Mouse (Mus musculus) stomach, postnatal 0 days (tissue): ENCODE data around the gene Man2a2. TPM values are rescaled to one million over a fixed set of nuclear protein-coding genes. Genes with fewer than 3 reads are reported as not detected.

Experiments used
- ATAC-seq: fragments of 200-750 bp; cut with Nextera tagmentation; 2 replicates; pipeline ENCODE4 v1.8.0; 2017; ENCODE audit not compliant: low FRiP score, low TSS enrichment
- DNase-seq: peaks from one replicate; pipeline ENCODE4 v3.0.0-alpha.2; 2016; ENCODE audit warnings: low spot score
- H3K27ac ChIP-seq: fragments of 300-500 bp; sonication (generic); replicated peaks from 2 replicates; pipeline ENCODE4 v1.5.1; 2014; ENCODE audit warnings: mild to moderate bottlenecking, control low read depth
- H3K27me3 ChIP-seq: fragments of 300-500 bp; sonication (generic); 2 replicates; pipeline ENCODE4 v1.6.1; 2014; ENCODE audit warnings: low read length; ENCODE audit not compliant: control insufficient read depth, insufficient read depth
- H3K36me3 ChIP-seq: fragments of 300-500 bp; sonication (generic); 2 replicates; pipeline ENCODE4 v1.6.1; 2014; ENCODE audit warnings: low read length, mixed read lengths; ENCODE audit not compliant: control insufficient read depth, insufficient read depth
- H3K4me1 ChIP-seq: fragments of 300-500 bp; sonication (generic); replicated peaks from 2 replicates; pipeline ENCODE4 v1.6.1; 2014; ENCODE audit warnings: antibody characterized with exemption; ENCODE audit not compliant: control insufficient read depth, insufficient read depth
- H3K4me2 ChIP-seq: fragments of 300-500 bp; sonication (generic); replicated peaks from 2 replicates; pipeline ENCODE4 v1.6.1; 2014; ENCODE audit warnings: low read depth, mild to moderate bottlenecking, control low read depth, moderate library complexity
- H3K4me3 ChIP-seq: fragments of 300-500 bp; sonication (generic); 2 replicates; pipeline ENCODE4 v1.5.1; 2014; ENCODE audit warnings: low read depth, low read length, control low read depth
- H3K9ac ChIP-seq: fragments of 300-500 bp; sonication (generic); 2 replicates; pipeline ENCODE4 v1.6.1; 2014; ENCODE audit warnings: mild to moderate bottlenecking, low read length, control low read depth, mixed read lengths
- H3K9me3 ChIP-seq: fragments of 300-500 bp; sonication (generic); 2 replicates; pipeline ENCODE4 v1.6.1; 2016; ENCODE audit warnings: low read length; ENCODE audit not compliant: control insufficient read depth
- CTCF ChIP-seq: IDR thresholded peaks from 2 replicates; pipeline ENCODE4 v1.5.1; 2016; ENCODE audit warnings: antibody characterized with exemption, low read depth, mild to moderate bottlenecking, moderate library complexity
- EP300 ChIP-seq: optimal IDR thresholded peaks from 2 replicates; pipeline ENCODE3; 2016; ENCODE audit warnings: antibody characterized with exemption
- WGBS: fragments of 180-500 bp; shearing (Covaris S2); extraction: QIAGEN DNeasy Blood & Tissue Kit; methylation state at CpG from one replicate; pipeline ENCODE4 v1.1.7; 2014; 5-methylcytosine and 5-hydroxymethylcytosine counted together
- polyA plus RNA-seq: library from polyadenylated mRNA; unstranded; fragments of >200 nt; fragmentation: Nextera tagmentation; extraction: Ambion mirVana; gene quantifications from 2 replicates; pipeline ENCODE4 v1.2.1, GENCODE M21; 2015

Man2a2 gene
- polyA plus RNA-seq, 1 experiment from 2014 or later = 3.6 TPM

DNA sequence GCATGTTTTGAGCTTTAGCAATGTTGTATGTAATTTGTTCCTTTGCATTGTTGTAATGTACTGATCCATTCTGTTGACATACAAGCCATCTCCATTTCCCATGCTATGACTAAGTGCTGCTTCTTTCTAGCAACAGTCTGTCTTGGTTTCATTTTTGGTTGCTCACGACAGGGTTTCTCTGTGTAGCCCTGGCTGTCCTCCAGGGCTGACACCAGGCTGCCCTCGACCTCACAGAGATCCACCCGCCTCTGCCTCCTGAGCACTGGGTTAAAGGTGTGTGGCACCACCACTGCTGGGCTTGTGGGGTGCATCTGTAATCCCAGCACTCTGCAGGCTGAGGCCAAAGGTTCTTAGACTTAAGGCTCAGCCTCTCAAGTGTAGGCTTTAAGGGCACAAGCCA, 71.6 kb downstream of the Man2a2 start:
- TF ChIP-seq CTCF = no peak
- TF ChIP-seq EP300 = no peak
- Histone ChIP-seq H3K4me2 (no peak overlapping the region), H3K9me3 (no peaks in the 10 kb centered on the region), H3K4me3 (no peak overlapping the region), H3K4me1 (no peaks in the 10 kb centered on the region), H3K27ac (no peak overlapping the region), H3K27me3 (no peaks in the 10 kb centered on the region), H3K36me3 (0 out of 2 replicates have a peak, but pooled peaks cover 3% of the 10 kb centered on the region), H3K9ac (no peak overlapping the region)
- 76% methylated on average over 3 of the region's 3 CpGs for WGBS
- ATAC-seq (no peak), DNase-seq (no peak)

Other genes with a start within 250 kb of the Man2a2 start
- 19.4 and 19.9 TPM in 2 replicates for gene Sema4b, start 184.5 kb downstream of the Man2a2 start, polyA plus RNA-seq
- gene Cib1, start 138.6 kb downstream of the Man2a2 start, polyA plus RNA-seq = 187 and 189 TPM in 2 replicates
- 2.9 and 3.2 TPM in 2 replicates for gene Gdpgp1, start 138.5 kb downstream of the Man2a2 start, polyA plus RNA-seq
- gene Ttll13, start 125.0 kb downstream of the Man2a2 start, polyA plus RNA-seq = 1.2 TPM in 2 replicates
- gene Ngrn, start 110.2 kb downstream of the Man2a2 start, polyA plus RNA-seq = 33.6 and 34.5 TPM in 2 replicates
- 4.9 and 7.5 TPM in 2 replicates for gene Vps33b, start 101.7 kb downstream of the Man2a2 start, polyA plus RNA-seq
- gene Prc1, start 76.9 kb downstream of the Man2a2 start, polyA plus RNA-seq = 32.6 and 38.0 TPM in 2 replicates
- 3.7 and 3.8 TPM in 2 replicates for gene Rccd1, start 46.9 kb downstream of the Man2a2 start, polyA plus RNA-seq
- gene Unc45a, start 30.4 kb downstream of the Man2a2 start, polyA plus RNA-seq = 30.7 and 34.5 TPM in 2 replicates
- 8.6 and 10.4 TPM in 2 replicates for gene Hddc3, start 28.3 kb downstream of the Man2a2 start, polyA plus RNA-seq
- 6.2 TPM in 2 replicates for gene Fes, start 16.6 kb upstream of the Man2a2 start, polyA plus RNA-seq
- 17.6 and 20.8 TPM in 2 replicates for gene Furin, start 34.1 kb upstream of the Man2a2 start, polyA plus RNA-seq
- 3.2 TPM in 2 replicates for gene Blm, start 163.7 kb upstream of the Man2a2 start, polyA plus RNA-seq